Mouse (Mus musculus): ENCODE results near the gene Gm2431.

- no peak for TF ChIP-seq GATA1 (IDR thresholded peaks at IDR 0.05; ENCODE audit: borderline replicate concordance, low read length)
- no peak for TF ChIP-seq CTCF (IDR thresholded peaks at IDR 0.05; ENCODE audit: low read depth, low read length)
- TF ChIP-seq POLR2AphosphoS5 (IDR thresholded peaks at IDR 0.05; ENCODE audit: insufficient replicate concordance, low read depth, low read length) = no peak
- TF ChIP-seq TAL1 (conservative IDR thresholded peaks at IDR 0.05; ENCODE audit: low read depth, low read length) = no peak
Observed at GRCm38 (mm10) chr7:142284023-142284591, 26.0 kb upstream of the Gm2431 start.

All from G1E (cell line).